Mouse (Mus musculus) embryonic facial prominence, embryonic 14.5 days (tissue): ENCODE results near the gene Dolk. TPM values are rescaled to one million over a fixed set of nuclear protein-coding genes. Genes with fewer than 3 reads are reported as not detected.

Experiments
- ATAC-seq: fragments of 200-750 bp; cut with Nextera tagmentation; 2 replicates; pipeline ENCODE4 v1.8.0; 2017; ENCODE audit warnings: low read depth, moderate number of reproducible peaks, moderate TSS enrichment
- DNase-seq: peaks from one replicate; pipeline ENCODE4 v3.0.0-alpha.2; 2015; ENCODE audit warnings: low spot score
- H3K27ac ChIP-seq: fragments of 300-500 bp; sonication (generic); replicated peaks from 2 replicates; pipeline ENCODE4 v1.5.1; 2014; ENCODE audit warnings: low read depth, mild to moderate bottlenecking, low read length, moderate library complexity
- H3K27me3 ChIP-seq: fragments of 300-500 bp; sonication (generic); replicated peaks from 2 replicates; pipeline ENCODE4 v1.6.1; 2014; ENCODE audit warnings: low read length; ENCODE audit not compliant: control insufficient read depth, insufficient read depth
- H3K36me3 ChIP-seq: fragments of 300-500 bp; sonication (generic); 2 replicates; pipeline ENCODE4 v1.6.1; 2014; ENCODE audit warnings: low read length, mixed read lengths; ENCODE audit not compliant: control insufficient read depth, insufficient read depth
- H3K4me1 ChIP-seq: fragments of 300-500 bp; sonication (generic); 2 replicates; pipeline ENCODE4 v1.6.1; 2014; ENCODE audit warnings: antibody characterized with exemption, low read length; ENCODE audit not compliant: control insufficient read depth, insufficient read depth
- H3K4me2 ChIP-seq: fragments of 300-500 bp; sonication (generic); 2 replicates; pipeline ENCODE4 v1.6.1; 2014; ENCODE audit warnings: low read depth, mild to moderate bottlenecking, low read length, moderate library complexity, mixed read lengths
- H3K4me3 ChIP-seq: fragments of 300-500 bp; sonication (generic); 2 replicates; pipeline ENCODE4 v1.5.1; 2014; ENCODE audit warnings: low read depth, mild to moderate bottlenecking, low read length
- H3K9ac ChIP-seq: fragments of 300-500 bp; sonication (generic); 2 replicates; pipeline ENCODE4 v1.6.1; 2014; ENCODE audit warnings: low read depth, mild to moderate bottlenecking, low read length, moderate library complexity, mixed read lengths
- H3K9me3 ChIP-seq: fragments of 300-500 bp; sonication (generic); 2 replicates; pipeline ENCODE4 v1.6.1; 2016; ENCODE audit warnings: low read length; ENCODE audit not compliant: control insufficient read depth
- WGBS: fragments of 180-500 bp; shearing (Covaris S2); extraction: QIAGEN DNeasy Blood & Tissue Kit; methylation state at CpG from one replicate; pipeline ENCODE4 v1.1.7; 2014; 5-methylcytosine and 5-hydroxymethylcytosine counted together
- polyA plus RNA-seq: library from polyadenylated mRNA; unstranded; fragments of >200 nt; fragmentation: Nextera tagmentation; extraction: Ambion mirVana; gene quantifications from 2 replicates; pipeline ENCODE4 v1.2.1, GENCODE M21; 2014

Dolk gene
- polyA plus RNA-seq, 1 experiment from 2014 or later: 30.2 TPM

DNA sequence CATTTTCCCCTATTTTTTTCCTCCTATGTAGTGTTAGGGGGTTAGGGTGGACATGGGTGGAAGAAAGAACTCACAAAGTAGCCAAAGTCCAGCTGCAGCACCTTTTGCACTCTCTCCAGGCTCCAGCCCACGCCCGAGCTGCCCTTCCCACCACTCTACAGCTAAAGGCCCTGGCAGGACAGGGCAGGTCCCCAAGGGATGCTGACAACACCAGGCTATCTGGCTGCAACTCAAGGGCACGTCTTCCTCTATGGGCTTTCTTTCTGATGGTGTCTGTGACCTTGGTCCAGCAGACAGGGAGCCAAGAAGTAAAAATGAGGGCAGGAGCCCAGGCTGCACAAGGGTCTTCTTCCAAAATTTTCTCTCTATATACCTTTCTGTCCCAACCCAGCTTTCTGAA is 4.5 kb downstream of the Dolk start:
- 77% methylated on average over 3 of the region's 3 CpGs for WGBS
- H3K4me1 ChIP-seq: peaks cover 7% of the 10 kb centered on the region
- no peak for ATAC-seq

DNA sequence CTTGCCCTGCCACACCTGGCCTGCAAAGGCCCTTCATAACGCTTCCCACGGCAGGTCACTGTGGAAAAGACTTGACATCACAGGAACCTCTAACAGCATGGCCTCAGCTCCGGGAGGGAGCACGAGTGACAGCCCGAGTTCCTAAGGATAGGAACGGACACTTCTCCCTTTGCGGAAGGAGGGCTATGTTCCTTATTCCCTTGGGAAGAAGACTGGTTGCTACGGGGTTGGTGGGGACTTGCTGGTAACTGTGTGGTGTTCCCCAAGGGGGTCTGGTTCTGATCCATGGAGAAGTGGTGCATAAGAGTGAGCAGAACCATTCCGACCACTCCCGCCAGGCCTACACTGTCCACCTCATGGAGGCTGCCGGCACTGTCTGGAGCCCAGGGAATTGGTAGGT is 5.4 kb downstream of the Dolk start, which contains the start of gene Gm28038:
Gm28038 (plus strand) TSS at position 301 of the 400 bp plus-strand sequence.
- Histone ChIP-seq H3K4me1 (peaks cover 7% of the 10 kb centered on the region), H3K4me3 (no peak within 1 kb of the TSS), H3K27ac (no peak within 1 kb of the TSS), H3K9me3 (no peaks in the 10 kb centered on the region), H3K4me2 (no peak within 1 kb of the TSS), H3K9ac (no peak within 1 kb of the TSS), H3K36me3 (no peaks in the 10 kb centered on the region), H3K27me3 (no peaks in the 10 kb centered on the region)
- no peak for DNase-seq
- ATAC-seq: no peak
- 87% methylated on average over 11 of the region's 11 CpGs for WGBS

More for the DNA sequence above, 4.5 kb downstream of the Dolk start:
- Histone ChIP-seq H3K27me3 (no peaks in the 10 kb centered on the region), H3K4me3 (no peak overlapping the region), H3K4me2 (no peak overlapping the region), H3K27ac (no peak overlapping the region), H3K36me3 (no peaks in the 10 kb centered on the region), H3K9ac (no peak overlapping the region), H3K9me3 (no peaks in the 10 kb centered on the region)
- DNase-seq: no peak

DNA sequence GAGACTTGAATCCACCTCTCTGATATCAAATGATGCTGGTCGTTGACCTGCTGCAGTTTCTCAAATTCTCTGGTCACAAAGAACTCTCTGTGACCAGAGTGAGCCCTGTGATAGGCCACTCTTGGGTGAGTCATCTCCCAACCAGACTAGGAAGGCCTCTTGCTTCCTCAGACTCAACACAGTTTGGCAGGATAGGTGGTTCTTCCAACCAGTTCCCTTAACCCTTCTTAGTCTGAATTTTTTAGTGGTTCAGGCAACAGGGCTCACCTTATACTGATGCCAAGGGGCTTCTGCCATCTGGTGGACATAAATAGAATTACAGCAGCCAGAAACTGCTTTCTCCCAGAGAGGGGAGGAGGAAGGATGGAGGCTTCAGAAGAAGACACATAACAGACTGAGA is 16.0 kb downstream of the Dolk start:
- no peak overlapping the region for H3K4me2 ChIP-seq
- H3K27me3 ChIP-seq: no peaks in the 10 kb centered on the region
- H3K27ac ChIP-seq: peak overlapping the region; percentile 22; the same call in 1 of the 2 replicates
- peak; percentile 88 for ATAC-seq
- no peak overlapping the region for H3K9ac ChIP-seq
- 15% methylated on average over 1 of the region's 1 CpGs for WGBS
- peaks cover 19% of the 10 kb centered on the region for H3K4me1 ChIP-seq
- no peaks in the 10 kb centered on the region for H3K36me3 ChIP-seq
- no peak overlapping the region for H3K4me3 ChIP-seq
- peak; percentile 89 for DNase-seq
- no peaks in the 10 kb centered on the region for H3K9me3 ChIP-seq

DNA sequence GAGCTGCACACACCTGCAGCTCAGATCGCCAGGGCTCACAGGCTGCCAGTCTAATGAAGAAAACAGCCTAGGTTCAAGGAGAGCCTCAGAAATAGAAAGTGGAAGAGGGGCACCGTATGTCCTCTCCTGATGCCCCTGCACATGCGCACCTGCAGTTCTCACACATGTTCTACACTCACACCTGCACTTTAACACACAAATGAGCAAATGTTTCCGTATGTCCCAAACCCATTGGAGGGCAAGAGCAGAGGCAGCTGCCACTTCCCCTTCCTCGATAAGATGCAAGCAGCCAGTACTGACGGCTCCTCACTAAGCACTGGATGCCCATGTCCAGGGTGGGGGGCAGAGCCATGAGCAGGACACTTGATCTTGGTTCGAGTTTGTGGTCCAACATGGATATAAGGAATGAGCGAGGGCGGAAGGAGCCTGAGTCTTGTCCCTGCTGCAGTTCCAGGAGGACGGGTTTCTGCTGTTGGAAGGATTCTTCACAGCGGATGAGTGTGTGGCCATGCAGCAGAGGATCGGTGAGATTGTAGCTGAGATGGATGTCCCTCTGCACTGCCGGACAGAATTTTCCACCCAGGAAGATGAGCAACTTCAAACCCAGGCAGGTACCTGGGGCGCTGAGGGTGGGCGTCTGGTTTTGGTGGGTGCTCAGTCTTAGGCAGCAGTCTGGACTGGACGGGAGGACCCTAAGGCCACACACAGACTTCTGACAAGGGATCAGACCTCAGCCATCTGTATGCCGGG is 16.7 kb downstream of the Dolk start:
- Histone ChIP-seq H3K9me3 (no peaks in the 10 kb centered on the region), H3K27ac (peak overlapping the region; percentile 22; the same call in 1 of the 2 replicates), H3K4me2 (no peak overlapping the region), H3K4me3 (no peak overlapping the region), H3K4me1 (peaks cover 27% of the 10 kb centered on the region), H3K9ac (no peak overlapping the region), H3K27me3 (no peaks in the 10 kb centered on the region), H3K36me3 (peaks cover under 1% of the 10 kb centered on the region; the same call in 1 of the 2 replicates)
- WGBS: 85% methylated on average over 17 of the region's 17 CpGs
- ATAC-seq (no peak), DNase-seq (no peak)

DNA sequence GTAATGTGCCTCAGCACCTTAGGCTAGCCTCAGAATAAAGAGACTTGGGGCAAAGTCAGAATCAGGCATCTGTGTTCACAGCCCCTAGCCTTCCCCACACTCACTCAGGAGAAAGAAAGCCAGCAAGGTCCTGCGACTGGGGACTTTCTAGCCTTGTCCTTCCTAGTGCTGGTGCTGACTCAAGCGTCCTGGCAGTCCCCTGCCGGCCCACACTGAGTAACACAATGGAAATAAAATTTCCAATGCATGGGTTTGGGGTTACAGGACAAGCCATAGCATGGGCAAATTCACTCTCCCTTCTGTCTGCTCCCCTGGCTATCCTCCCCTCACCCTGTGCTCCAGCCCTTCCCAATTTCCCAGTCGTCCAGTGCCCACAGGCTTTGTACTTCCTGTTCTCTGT is 17.8 kb downstream of the Dolk start:
- H3K36me3 ChIP-seq: peaks cover 11% of the 10 kb centered on the region
- no peak for ATAC-seq
- H3K27ac ChIP-seq: no peak overlapping the region
- no peak for DNase-seq
- peaks cover 28% of the 10 kb centered on the region for H3K4me1 ChIP-seq
- no peaks in the 10 kb centered on the region for H3K27me3 ChIP-seq
- H3K9me3 ChIP-seq: no peaks in the 10 kb centered on the region
- no peak overlapping the region for H3K9ac ChIP-seq
- no peak overlapping the region for H3K4me2 ChIP-seq
- WGBS: 43% methylated on average over 4 of the region's 4 CpGs
- no peak overlapping the region for H3K4me3 ChIP-seq

DNA sequence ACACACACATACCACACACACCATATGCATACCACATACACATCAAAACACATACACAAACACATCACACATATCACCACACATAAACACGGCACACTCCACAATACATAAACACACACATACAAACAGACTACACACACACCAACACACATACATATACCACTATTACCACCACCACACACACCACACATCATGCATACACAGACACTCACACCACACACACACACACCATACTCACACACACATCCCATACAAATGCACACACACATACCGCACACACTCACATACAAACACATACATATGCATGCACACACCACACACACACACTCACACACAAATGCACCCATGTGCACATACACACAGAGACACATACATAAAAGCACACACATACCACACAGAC is 18.7 kb downstream of the Dolk start:
- H3K9ac ChIP-seq: no peak overlapping the region
- H3K4me2 ChIP-seq: no peak overlapping the region
- peaks cover 18% of the 10 kb centered on the region for H3K36me3 ChIP-seq
- 92% methylated on average over 2 of the region's 2 CpGs for WGBS
- H3K9me3 ChIP-seq: no peaks in the 10 kb centered on the region
- H3K4me3 ChIP-seq: no peak overlapping the region
- ATAC-seq: no peak
- no peak overlapping the region for H3K27ac ChIP-seq
- no peak for DNase-seq
- H3K27me3 ChIP-seq: no peaks in the 10 kb centered on the region
- peaks cover 28% of the 10 kb centered on the region for H3K4me1 ChIP-seq

DNA sequence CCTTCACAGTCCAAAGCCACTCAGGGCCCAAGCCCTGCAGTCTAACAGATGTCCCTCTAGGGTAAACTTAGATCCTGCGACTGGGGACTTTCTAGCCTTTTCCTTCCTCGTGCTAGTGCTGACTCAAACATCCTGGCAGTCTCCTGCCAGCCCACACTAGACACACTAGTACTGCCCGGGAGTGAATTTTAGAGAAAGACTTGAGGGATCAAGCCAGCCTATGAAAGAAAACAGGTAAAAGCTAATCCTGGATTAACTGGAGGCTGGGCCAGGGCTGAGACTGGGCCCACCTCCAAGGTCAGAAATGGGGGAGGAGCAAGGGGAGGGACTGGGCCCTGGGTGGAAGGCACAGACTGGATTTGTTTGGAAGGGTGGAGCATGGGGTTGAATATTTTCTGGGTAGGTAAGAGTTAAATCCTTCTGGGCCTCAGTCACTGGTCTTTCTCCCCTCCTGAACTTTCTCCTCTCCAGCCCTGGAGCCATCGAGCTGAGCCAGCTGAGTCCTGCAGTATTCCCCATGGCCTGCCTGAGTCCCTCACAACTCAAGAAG is 19.7 kb downstream of the Dolk start:
- H3K9ac ChIP-seq: peak overlapping the region; percentile 42
- peak overlapping the region; percentile 26; the same call in 1 of the 2 replicates for H3K4me2 ChIP-seq
- H3K4me3 ChIP-seq: no peak overlapping the region
- peaks cover 28% of the 10 kb centered on the region for H3K36me3 ChIP-seq
- H3K9me3 ChIP-seq: no peaks in the 10 kb centered on the region
- DNase-seq (peak; percentile 70), ATAC-seq (peak; percentile 60)
- H3K27me3 ChIP-seq: no peaks in the 10 kb centered on the region
- peak overlapping the region; percentile 80 for H3K27ac ChIP-seq
- WGBS: 7% methylated on average over 3 of the region's 4 CpGs
- peaks cover 28% of the 10 kb centered on the region for H3K4me1 ChIP-seq

DNA sequence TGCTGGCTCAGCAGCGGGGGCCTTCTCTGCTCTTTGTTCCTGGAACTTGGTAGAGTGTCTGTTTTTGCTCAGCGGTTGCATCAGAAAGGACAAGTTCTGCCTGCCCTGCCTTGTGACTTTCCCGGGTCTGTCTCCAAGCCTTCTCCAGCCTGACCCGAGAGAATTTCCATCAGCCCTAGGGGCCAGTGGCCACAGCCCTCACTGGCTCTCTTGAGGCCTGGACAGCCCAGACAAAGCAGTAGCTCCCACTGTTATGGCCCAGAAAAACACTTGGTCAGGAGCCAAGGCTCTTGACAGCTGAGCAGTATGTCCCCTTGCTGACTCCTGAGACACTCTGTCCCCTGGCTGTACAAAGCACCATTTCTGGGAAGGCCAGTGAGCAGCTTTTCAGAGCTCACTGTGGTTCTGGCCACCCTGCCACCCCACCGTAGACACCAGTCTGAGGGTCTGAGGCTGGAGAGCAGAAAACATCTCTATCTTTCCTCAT is 20.3 kb downstream of the Dolk start, which contains the start of gene Phyhd1:
Phyhd1 (plus strand) TSS at position 437 of the 487 bp plus-strand sequence.
- peak; percentile 68 for DNase-seq
- peaks cover 28% of the 10 kb centered on the region for H3K4me1 ChIP-seq

More for the DNA sequence above, 20.3 kb downstream of the Dolk start, which contains the start of gene Phyhd1:
- Histone ChIP-seq H3K4me3 (no peak within 1 kb of the TSS), H3K27me3 (no peaks in the 10 kb centered on the region), H3K9me3 (no peaks in the 10 kb centered on the region), H3K27ac (peak within 1 kb of the TSS; percentile 80), H3K4me2 (peak within 1 kb of the TSS; percentile 26; the same call in 1 of the 2 replicates), H3K36me3 (peaks cover 35% of the 10 kb centered on the region), H3K9ac (peak within 1 kb of the TSS; percentile 42)
- no peak; the same call in 1 of the 2 replicates for ATAC-seq
- WGBS: 20% methylated on average over 5 of the region's 5 CpGs
